Mouse (Mus musculus) thymus, postnatal 25 days (tissue): ENCODE results near the gene Gm5901.
"Not testable (repeated sequence)": the region's sequence is repeated elsewhere in the genome, so short reads cannot be mapped to it uniquely, and the experiment has no call there.

Experiments
- DNase-seq: peaks from one replicate; pipeline ENCODE4 v3.0.0; 2022

Gene Gm5901

DNA sequence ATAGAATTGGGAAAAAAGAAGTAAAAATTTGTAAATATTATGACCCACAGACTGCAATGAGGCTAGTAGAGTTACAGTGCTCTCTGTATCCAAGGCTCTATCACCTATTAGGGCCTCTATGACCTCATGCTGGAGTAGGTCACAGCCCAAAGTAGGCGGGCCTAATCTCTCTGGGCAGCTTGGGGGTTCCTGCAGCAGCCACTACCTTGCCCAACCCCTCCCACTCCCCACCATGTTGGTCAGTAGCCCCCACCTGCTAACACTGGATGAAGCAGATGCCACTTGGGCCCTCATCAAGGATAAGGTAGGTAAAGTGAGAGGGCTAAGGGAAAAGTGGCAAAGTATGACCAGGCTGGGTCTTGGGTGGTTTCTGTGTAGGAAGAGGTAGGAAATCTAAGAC is at the start of gene Gm5901:
Gm5901 (plus strand) TSS at position 173 of the 400 bp plus-strand sequence.
- no peak for DNase-seq

- DNase-seq = no peak
These were observed 49.5 kb upstream of the Gm5901 start for GRCm38 (mm10) chr7:105325302-105325701.

GRCm38 (mm10) chr7:105334004-105334403 is 40.8 kb upstream of the Gm5901 start, which contains the start of gene Olfr690:
Olfr690 (minus strand) TSS chr7:105334104.
- DNase-seq = no peak

GRCm38 (mm10) chr7:105342170-105342569 is 32.7 kb upstream of the Gm5901 start, which contains the start of gene Olfr691:
Olfr691 (minus strand) TSS chr7:105342270.
- no peak for DNase-seq

GRCm38 (mm10) chr7:105342752-105343151 is 32.1 kb upstream of the Gm5901 start:
- no peak for DNase-seq

GRCm38 (mm10) chr7:105356064-105356463 is 18.8 kb upstream of the Gm5901 start:
- not testable (repeated sequence) for DNase-seq

DNA sequence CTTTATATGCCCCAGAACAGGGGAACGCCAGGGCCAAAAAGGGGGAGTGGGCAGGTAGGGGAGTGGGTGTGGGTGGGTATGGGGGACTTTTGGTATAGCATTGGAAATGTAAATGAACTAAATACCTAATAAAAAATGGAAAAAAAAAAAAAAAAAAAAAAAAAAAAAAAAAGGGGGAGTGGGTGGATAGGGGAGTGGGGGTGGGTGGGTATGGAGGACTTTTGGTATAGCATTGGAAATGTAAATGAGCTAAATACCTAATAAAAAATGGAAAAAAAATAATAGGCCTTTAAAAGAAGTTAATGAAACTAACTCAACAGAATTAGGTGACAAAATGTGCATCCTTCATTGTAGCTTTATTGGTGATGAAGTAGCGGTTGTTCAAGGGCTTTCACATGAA is 18.4 kb upstream of the Gm5901 start:
- DNase-seq = not testable (repeated sequence)

GRCm38 (mm10) chr7:105361713-105362112 is 13.1 kb upstream of the Gm5901 start:
- DNase-seq = no peak

DNA sequence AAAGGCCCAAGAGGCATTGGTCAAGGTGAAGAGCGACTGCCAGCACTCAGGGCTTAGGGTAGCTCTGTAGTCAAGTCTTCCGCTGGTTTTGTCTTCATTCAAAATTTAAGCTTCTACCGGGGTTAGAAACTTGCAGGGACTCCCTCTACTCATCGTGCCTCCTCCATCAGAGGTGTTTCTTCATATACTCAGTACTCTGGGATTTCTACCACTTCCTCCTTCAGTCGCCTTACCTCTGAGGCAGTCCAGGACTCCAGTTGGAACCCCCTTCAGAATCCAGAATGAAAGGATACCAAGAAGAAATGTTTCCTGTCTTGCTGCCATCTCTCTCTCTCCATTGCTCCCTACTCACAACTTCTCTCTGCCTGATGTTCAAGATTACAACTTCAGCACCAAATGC is 7.6 kb upstream of the Gm5901 start:
- DNase-seq = no peak

DNA sequence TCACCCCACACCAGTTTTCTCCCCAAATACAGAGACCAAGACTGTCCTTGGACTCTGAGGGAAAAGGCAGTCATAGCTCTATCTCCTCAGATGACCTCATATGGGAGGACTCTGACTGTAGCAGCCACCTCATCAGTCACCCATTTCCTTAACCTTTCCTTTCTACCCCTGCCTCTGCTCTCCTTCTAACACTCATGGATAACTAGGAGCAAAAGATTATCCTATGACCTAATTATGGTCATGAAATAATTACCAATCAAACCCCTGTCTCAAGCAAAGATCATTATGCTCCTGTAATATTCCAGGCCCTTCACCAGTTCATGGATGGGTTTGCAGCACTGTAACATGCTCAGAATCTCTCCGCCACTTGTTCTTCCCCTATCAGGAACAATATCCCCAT is 6.9 kb upstream of the Gm5901 start, which contains the start of gene Olfr692:
Olfr692 (plus strand) TSS at position 301 of the 400 bp plus-strand sequence.
- no peak for DNase-seq

- DNase-seq = no peak
These were observed 6.3 kb upstream of the Gm5901 start for GRCm38 (mm10) chr7:105368521-105368920.

- DNase-seq = no peak
These were observed 1.9 kb upstream of the Gm5901 start for GRCm38 (mm10) chr7:105372912-105373311.

DNA sequence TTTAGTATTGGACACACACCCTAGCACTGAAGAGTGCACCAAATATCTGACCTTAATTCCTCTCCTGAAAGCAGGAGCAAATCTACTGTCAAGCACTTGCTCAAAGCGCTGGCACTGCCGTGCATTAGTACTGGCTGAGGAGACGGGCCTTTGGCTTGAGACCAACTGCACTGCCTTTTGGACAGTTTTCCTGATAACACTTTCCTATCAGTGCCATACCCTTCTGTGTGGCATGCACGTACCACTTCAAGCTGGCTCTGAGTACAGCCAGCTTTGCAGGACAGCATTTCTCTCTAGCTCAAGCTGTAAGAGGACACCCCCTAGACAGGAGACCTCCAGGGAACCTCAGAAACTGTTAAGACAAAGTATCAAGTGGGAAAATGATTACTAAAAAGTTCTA is 1.3 kb upstream of the Gm5901 start:
- no peak for DNase-seq

DNA sequence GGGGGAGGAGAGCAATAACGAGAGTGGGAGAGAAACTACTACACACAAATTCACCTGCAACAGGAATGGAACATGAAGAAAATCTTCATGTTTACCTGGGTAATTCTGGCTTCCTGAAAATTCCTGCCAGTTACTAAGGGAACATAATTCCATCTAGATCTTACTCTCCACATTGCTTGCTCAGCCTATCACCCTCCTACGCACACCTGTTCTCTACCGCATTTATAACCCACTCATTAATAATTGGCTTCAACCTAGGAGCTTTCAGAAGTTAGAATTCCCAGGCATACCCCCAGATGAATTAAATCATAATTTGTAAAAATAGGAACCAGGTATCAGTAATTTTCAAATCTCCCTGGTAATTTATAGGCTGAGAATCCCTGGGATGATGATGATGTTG is 862 bp upstream of the Gm5901 start:
- DNase-seq = no peak

GRCm38 (mm10) chr7:105380329-105380728 is 5.5 kb downstream of the Gm5901 start:
- no peak for DNase-seq

DNA sequence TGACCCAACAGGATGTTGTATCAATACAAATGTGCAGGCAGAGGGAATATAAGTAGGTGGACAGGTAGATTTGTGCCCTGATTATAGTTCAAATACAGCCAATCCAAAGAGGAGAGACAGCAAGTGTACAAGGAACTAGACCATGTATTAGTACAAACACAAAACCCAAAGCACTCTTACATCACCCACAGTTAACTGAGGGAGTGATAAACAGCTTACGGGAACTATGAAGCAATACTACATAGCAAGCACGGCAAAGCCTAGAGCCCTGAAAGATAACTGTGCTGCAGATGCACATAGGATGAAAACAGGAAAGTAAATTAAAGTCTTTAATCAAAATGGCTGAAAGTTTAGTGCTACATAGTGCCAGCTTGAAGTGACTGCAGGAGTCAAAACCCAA is 12.9 kb downstream of the Gm5901 start:
- DNase-seq = no peak

- DNase-seq = no peak
These were observed 15.4 kb downstream of the Gm5901 start for GRCm38 (mm10) chr7:105390236-105390635.

- no peak for DNase-seq
These were observed 19.8 kb downstream of the Gm5901 start for GRCm38 (mm10) chr7:105394606-105395005.

GRCm38 (mm10) chr7:105395131-105395820 is 20.4 kb downstream of the Gm5901 start:
- peak; percentile 12 for DNase-seq

GRCm38 (mm10) chr7:105396126-105396525 is 21.3 kb downstream of the Gm5901 start:
- DNase-seq = no peak

GRCm38 (mm10) chr7:105399058-105399934 is 24.5 kb downstream of the Gm5901 start:
- no peak for DNase-seq

- peak; percentile 97 for DNase-seq
These were observed 25.2 kb downstream of the Gm5901 start, which contains the start of gene Fam160a2 for GRCm38 (mm10) chr7:105399935-105400624. Fam160a2 (minus strand) TSS chr7:105400054.

DNA sequence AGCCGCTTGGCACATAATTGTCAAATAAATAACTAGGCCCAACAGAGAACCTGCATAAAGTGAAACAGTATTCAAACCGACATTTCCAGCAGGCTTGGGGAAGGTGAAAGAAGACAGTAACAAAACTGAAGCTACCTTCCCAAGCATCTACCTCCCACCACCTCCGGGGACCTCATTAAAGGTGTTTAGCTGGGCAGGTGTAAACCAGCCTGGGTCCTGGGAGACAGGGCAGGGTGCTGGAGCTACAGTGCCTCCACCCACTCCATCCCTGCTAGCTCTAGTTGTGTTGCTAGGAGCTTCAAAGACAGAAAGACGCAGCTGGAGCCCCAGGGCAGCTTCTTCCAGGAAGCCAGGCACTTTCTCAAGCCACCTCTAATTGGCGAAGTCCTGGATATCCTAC is 29.4 kb downstream of the Gm5901 start, which contains the start of gene Cnga4:
Cnga4 (plus strand) TSS at position 301 of the 400 bp plus-strand sequence.
- no peak for DNase-seq
